Mouse (Mus musculus) stomach, embryonic 14.5 days (tissue): ENCODE measurements around the gene Cep41. TPM values are rescaled to one million over a fixed set of nuclear protein-coding genes. Genes with fewer than 3 reads are reported as not detected.
A peak's percentile ranks its signal among the peaks of the same experiment; 100 is the strongest.

Experiments
- ATAC-seq: fragments of 200-750 bp; cut with Nextera tagmentation; 2 replicates; pipeline ENCODE4 v1.8.0; 2017; ENCODE audit warnings: low read depth, moderate TSS enrichment; ENCODE audit not compliant: insufficient number of reproducible peaks, insufficient read depth, low FRiP score
- H3K27ac ChIP-seq: fragments of 300-500 bp; sonication (generic); 2 replicates; pipeline ENCODE4 v1.5.1; 2014; ENCODE audit warnings: mild to moderate bottlenecking, low read length, moderate library complexity, mixed read lengths
- H3K27me3 ChIP-seq: fragments of 300-500 bp; sonication (generic); 2 replicates; pipeline ENCODE4 v1.6.1; 2014; ENCODE audit warnings: low read length, control low read depth, mixed read lengths; ENCODE audit not compliant: control insufficient read depth, insufficient read depth
- H3K36me3 ChIP-seq: fragments of 300-500 bp; sonication (generic); 2 replicates; pipeline ENCODE4 v1.6.1; 2014; ENCODE audit warnings: mild to moderate bottlenecking, control low read depth, low read length, moderate library complexity, mixed read lengths; ENCODE audit not compliant: control insufficient read depth, insufficient read depth
- H3K4me1 ChIP-seq: fragments of 300-500 bp; sonication (generic); 2 replicates; pipeline ENCODE4 v1.6.1; 2014; ENCODE audit warnings: low read length, control low read depth, mixed read lengths; ENCODE audit not compliant: control insufficient read depth, insufficient read depth
- H3K4me2 ChIP-seq: fragments of 300-500 bp; sonication (generic); replicated peaks from 2 replicates; pipeline ENCODE4 v1.6.1; 2014; ENCODE audit warnings: low read depth, low read length, control low read depth
- H3K4me3 ChIP-seq: fragments of 300-500 bp; sonication (generic); 2 replicates; pipeline ENCODE4 v1.5.1; 2014; ENCODE audit warnings: low read depth, low read length, control low read depth
- H3K9ac ChIP-seq: fragments of 300-500 bp; sonication (generic); replicated peaks from 2 replicates; pipeline ENCODE4 v1.6.1; 2014; ENCODE audit warnings: low read depth, mild to moderate bottlenecking, control low read depth, low read length, moderate library complexity, mixed read lengths
- H3K9me3 ChIP-seq: fragments of 300-500 bp; sonication (generic); 2 replicates; pipeline ENCODE4 v1.6.1; 2016; ENCODE audit warnings: low read depth, low read length, control low read depth; ENCODE audit not compliant: control insufficient read depth
- WGBS: fragments of 180-500 bp; shearing (Covaris S2); extraction: QIAGEN DNeasy Blood & Tissue Kit; methylation state at CpG from one replicate; pipeline ENCODE4 v1.1.7; 2014; 5-methylcytosine and 5-hydroxymethylcytosine counted together
- polyA plus RNA-seq: library from polyadenylated mRNA; unstranded; fragments of >200 nt; fragmentation: Nextera tagmentation; extraction: Ambion mirVana; gene quantifications from 2 replicates; pipeline ENCODE4 v1.2.1, GENCODE M21; 2014

Cep41 gene
- polyA plus RNA-seq, 1 experiment from 2014 or later, result 10.8 TPM

DNA sequence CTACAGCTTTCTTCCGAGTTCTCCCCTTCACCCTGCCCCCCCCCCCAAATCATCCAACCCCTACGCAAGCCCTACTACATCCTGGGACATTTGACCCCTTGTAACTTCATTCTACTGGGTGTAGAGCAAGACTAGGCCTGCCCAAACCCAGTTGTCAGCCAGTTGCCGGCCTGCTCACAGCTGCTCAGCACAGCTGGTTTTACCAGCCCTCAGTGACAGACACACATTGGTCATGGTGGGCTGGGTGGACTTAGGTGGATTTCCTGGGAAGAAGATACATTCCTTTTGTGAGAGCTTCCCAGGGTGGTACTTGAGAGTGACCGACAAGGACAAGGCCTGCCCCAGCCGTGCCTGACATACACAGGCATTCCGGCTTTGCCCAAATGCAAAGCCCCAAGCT is 72.6 kb downstream of the Cep41 start:
- no peak overlapping the region for H3K9ac ChIP-seq
- H3K9me3 ChIP-seq, result no peaks in the 10 kb centered on the region
- H3K4me2 ChIP-seq, result no peak overlapping the region
- H3K36me3 ChIP-seq, result no peaks in the 10 kb centered on the region
- no peaks in the 10 kb centered on the region for H3K27me3 ChIP-seq
- WGBS, result 86% methylated on average over 6 of the region's 6 CpGs
- peaks cover 23% of the 10 kb centered on the region for H3K4me1 ChIP-seq
- H3K4me3 ChIP-seq, result no peak overlapping the region
- peak overlapping the region; percentile 61 for H3K27ac ChIP-seq
- ATAC-seq, result no peak

DNA sequence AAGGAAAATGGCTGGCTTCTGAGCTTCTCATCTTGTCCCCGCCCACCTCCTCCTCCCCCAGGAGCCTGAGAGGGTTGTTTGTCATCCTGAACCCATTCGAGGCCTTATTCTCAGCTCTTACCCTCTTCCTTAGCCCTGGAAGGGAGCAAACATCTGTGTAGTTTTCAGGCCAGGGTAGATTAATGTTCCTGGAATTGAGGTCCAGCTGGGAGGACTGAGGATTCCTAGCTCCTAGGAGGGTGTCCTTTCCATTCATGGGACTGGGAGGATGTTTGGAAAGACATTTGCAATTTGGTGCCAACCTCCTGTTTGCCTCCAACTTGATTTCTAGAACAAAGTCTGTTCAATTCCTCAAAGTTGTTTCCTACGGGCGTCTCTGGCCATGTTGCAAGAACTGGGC is 73.0 kb downstream of the Cep41 start:
- H3K4me2 ChIP-seq, result no peak overlapping the region
- no peaks in the 10 kb centered on the region for H3K36me3 ChIP-seq
- peaks cover 27% of the 10 kb centered on the region for H3K4me1 ChIP-seq
- H3K9ac ChIP-seq, result no peak overlapping the region
- H3K27ac ChIP-seq, result peak overlapping the region; percentile 61; the same call in 1 of the 2 replicates
- no peak overlapping the region for H3K4me3 ChIP-seq
- 72% methylated on average over 4 of the region's 4 CpGs for WGBS
- no peaks in the 10 kb centered on the region for H3K9me3 ChIP-seq
- H3K27me3 ChIP-seq, result no peaks in the 10 kb centered on the region
- ATAC-seq, result no peak

DNA sequence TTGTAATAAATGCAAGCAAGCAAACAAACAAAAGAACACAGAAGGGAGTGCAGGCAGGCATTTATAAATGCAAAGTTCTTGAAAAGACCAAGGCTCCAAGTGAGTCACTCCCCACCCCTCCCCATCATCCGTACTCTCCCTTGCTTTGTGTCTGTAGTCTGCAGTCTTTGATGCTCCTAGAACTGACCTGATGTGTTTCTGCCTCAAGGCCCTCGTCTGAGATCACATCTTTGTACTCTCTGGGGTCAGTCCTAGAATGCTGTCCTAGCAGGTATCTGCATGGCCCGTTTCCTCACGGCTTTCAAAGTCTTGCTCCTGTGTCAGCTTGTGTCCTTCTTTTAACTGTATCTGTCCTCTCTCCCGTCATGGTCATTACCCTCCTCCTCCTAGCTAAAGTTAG is 73.9 kb downstream of the Cep41 start:
- WGBS, result 82% methylated on average over 5 of the region's 5 CpGs
- H3K4me3 ChIP-seq, result no peak overlapping the region
- peaks cover 28% of the 10 kb centered on the region for H3K4me1 ChIP-seq
- H3K9ac ChIP-seq, result no peak overlapping the region
- no peaks in the 10 kb centered on the region for H3K36me3 ChIP-seq
- no peaks in the 10 kb centered on the region for H3K27me3 ChIP-seq
- no peak for ATAC-seq
- no peaks in the 10 kb centered on the region for H3K9me3 ChIP-seq
- no peak overlapping the region for H3K4me2 ChIP-seq
- H3K27ac ChIP-seq, result no peak overlapping the region

DNA sequence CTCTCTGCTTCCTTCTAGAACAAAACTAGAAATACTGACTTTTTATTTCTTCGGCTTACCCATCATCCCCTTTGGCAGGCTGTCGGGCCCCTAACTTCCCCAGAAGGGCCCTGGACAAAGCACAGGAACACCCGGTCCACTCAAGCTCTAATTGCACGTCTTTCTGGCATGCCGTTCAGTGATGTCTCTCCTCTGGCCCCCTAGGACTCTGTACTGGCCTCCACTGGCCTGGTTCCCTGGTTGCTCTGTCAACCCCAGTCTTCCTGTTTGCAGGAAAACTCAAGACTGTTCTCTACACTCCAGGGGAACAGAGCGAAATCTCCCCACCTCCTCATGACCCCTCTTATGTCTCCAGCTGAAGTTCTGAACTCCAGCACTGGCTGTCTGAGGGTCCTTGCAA is 74.8 kb downstream of the Cep41 start:
- Histone ChIP-seq H3K9ac (no peak overlapping the region), H3K4me3 (no peak overlapping the region), H3K4me2 (no peak overlapping the region), H3K27ac (peak overlapping the region; percentile 49; the same call in 1 of the 2 replicates), H3K4me1 (peaks cover 28% of the 10 kb centered on the region), H3K36me3 (no peaks in the 10 kb centered on the region), H3K27me3 (no peaks in the 10 kb centered on the region), H3K9me3 (no peaks in the 10 kb centered on the region)
- no peak for ATAC-seq
- 53% methylated on average over 6 of the region's 6 CpGs for WGBS

DNA sequence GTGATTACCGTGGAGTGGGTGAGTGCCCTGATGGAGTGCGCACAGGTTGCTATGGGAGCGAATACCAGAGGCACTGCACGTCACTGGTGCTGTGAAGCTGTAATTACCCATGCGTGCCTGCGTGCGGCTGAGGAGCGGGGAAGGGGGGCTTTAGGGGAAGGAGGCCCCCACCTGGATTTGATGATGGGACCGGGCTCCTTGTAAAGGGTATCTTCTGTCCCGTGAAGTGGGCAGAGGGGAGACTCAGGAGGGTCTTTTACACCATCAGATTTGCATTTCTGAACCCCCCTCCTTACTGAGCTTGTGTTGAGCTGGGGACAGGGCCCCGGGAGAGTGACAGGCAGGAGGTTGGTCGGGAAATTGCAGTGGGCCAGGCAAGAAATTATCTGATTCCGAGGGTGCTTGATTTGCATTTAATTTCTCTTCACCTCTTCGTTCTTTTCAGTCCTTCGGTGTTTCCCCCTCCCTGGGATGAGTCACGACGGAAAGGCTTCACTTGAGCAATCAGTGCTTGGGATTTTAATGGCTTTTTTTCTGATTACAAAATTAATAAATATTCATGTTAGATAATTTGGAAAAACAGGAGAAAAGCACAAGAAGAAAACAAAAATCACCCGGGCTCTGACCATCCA is 75.5 kb downstream of the Cep41 start:
- peak; percentile 74; the same call in 1 of the 2 replicates for ATAC-seq
- WGBS, result 17% methylated on average over 18 of the region's 18 CpGs
- H3K9me3 ChIP-seq, result no peaks in the 10 kb centered on the region
- H3K4me1 ChIP-seq, result peaks cover 28% of the 10 kb centered on the region
- no peaks in the 10 kb centered on the region for H3K36me3 ChIP-seq
- peak overlapping the region; percentile 6; the same call in 1 of the 2 replicates for H3K9ac ChIP-seq
- peak overlapping the region; percentile 32 for H3K4me2 ChIP-seq
- H3K27ac ChIP-seq, result no peak overlapping the region; the same call in 1 of the 2 replicates
- H3K4me3 ChIP-seq, result peak overlapping the region; percentile 3; the same call in 1 of the 2 replicates
- H3K27me3 ChIP-seq, result no peaks in the 10 kb centered on the region

DNA sequence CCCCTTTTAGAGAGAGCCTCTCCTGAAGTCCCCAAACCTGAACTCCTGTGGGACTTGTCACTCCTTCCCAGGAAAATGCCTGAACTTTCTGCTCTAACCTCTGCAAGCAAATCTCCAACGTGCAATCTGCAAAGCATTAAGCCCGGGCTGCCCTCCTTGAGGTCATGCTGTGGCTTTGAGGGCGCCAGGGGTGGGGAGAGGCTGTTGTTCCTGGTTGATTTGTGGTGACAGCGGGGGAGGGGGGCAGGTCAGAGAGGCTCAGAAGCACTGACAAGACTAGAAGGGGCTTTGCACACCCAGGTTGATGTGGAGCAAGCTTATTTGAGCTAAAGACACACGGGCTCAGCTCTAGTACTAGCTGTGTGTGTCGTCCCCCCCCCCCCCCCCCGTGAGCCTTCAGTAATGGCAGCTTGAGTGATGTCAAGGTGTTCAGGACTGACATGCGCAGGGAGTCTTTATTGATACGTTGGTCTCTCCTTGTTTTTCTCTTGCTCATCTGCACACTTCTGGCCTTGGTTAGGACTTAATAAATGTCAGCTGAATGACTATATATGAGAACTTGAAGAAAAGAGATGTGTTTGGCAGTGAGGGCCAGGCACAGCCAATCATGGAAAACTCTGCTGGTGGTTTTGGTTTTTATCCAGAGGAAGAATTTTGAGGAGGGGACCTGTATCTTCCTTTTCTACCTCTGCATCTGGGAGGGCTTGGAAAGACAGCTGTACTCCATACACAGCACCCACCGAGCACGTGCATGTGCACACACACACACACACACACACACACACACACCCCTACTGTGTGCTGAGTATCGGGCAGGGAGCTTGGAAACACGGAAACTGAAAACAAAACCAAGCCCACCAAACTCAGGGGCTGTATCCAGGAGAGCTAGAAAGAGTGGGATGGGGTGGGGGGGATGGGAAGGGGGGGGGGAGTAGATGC is 76.3 kb downstream of the Cep41 start:
- Histone ChIP-seq H3K4me2 (peak overlapping the region; percentile 32), H3K4me1 (peaks cover 28% of the 10 kb centered on the region), H3K36me3 (no peaks in the 10 kb centered on the region), H3K27me3 (no peaks in the 10 kb centered on the region), H3K9me3 (no peaks in the 10 kb centered on the region), H3K27ac (no peak overlapping the region; the same call in 1 of the 2 replicates), H3K4me3 (peak overlapping the region; percentile 3; the same call in 1 of the 2 replicates), H3K9ac (peak overlapping the region; percentile 6; the same call in 1 of the 2 replicates)
- 10% methylated on average over 13 of the region's 13 CpGs for WGBS
- ATAC-seq, result no peak

DNA sequence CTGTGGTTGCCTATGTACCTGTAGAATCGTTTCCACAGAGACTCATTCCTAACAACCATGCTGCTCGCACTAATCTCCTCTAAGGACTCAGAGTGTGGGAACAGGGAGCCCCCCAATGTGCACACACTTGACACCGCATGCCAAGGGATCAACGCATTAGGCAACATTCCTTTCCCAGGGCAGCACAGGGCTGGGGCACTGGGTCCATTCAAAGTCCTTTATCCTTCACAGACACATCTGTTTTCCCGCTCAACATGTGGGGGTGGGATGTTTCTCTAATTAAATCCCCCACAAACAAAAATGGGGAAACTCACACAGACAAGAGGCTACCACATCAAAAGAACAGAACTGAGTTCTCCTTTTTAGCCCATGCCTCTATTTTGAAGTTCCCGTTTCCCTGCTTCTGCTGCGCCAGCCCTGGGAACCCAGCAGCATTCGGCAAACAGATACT is 77.0 kb downstream of the Cep41 start:
- H3K9me3 ChIP-seq, result no peaks in the 10 kb centered on the region
- no peak overlapping the region; the same call in 1 of the 2 replicates for H3K9ac ChIP-seq
- no peak overlapping the region; the same call in 1 of the 2 replicates for H3K27ac ChIP-seq
- 16% methylated on average over 8 of the region's 8 CpGs for WGBS
- 0 out of 2 replicates have a peak overlapping the region, but pooled peaks have one; percentile 8 for H3K4me2 ChIP-seq
- H3K4me3 ChIP-seq, result no peak overlapping the region
- H3K36me3 ChIP-seq, result no peaks in the 10 kb centered on the region
- H3K4me1 ChIP-seq, result peaks cover 28% of the 10 kb centered on the region
- H3K27me3 ChIP-seq, result no peaks in the 10 kb centered on the region
- no peak for ATAC-seq

DNA sequence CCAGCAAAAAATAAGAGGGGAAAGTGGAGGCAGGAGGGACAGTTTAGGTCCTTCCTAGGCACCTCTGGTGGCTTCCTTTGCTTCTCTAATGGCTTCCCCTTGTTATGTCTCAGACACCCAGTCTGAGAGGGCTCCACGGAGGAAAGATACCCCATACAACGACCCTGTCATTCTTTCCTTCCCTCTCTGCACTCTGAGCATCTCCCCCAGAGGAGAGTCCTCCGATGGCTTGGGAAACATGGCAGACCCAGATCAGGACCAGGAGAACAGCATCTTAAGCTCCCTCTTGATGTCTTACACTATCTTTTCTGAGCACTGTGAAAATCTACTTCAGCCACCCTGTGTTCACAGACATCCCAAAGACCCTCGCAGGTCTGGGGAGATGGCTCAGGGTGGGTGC is 77.8 kb downstream of the Cep41 start:
- Histone ChIP-seq H3K9me3 (no peaks in the 10 kb centered on the region), H3K36me3 (no peaks in the 10 kb centered on the region), H3K27ac (no peak overlapping the region; the same call in 1 of the 2 replicates), H3K4me3 (no peak overlapping the region), H3K4me2 (no peak overlapping the region), H3K4me1 (peaks cover 28% of the 10 kb centered on the region), H3K9ac (no peak overlapping the region), H3K27me3 (no peaks in the 10 kb centered on the region)
- ATAC-seq, result no peak
- 31% methylated on average over 4 of the region's 4 CpGs for WGBS
